Mouse (Mus musculus) neutrophil, adult 5-6 weeks (primary cell): ENCODE data around the gene Stx18. TPM values are rescaled to one million over a fixed set of nuclear protein-coding genes. Genes with fewer than 3 reads are reported as not detected.
A peak's percentile ranks its signal among the peaks of the same experiment; 100 is the strongest.

Source experiments
- ATAC-seq: fragments of 151-379, 151-347 bp; 2 replicates; pipeline ENCODE4 v1.8.0; 2017; ENCODE audit warnings: mild to moderate bottlenecking, moderate TSS enrichment; ENCODE audit not compliant: insufficient number of reproducible peaks, poor library complexity, low FRiP score, severe bottlenecking; ENCODE audit errors: extremely low read depth
- total RNA-seq: library from RNA; stranded (forward); fragments of 200-1000 nt; gene quantifications from 2 replicates; pipeline ENCODE4 v1.2.3, GENCODE M21; 2017

The Stx18 gene
- total RNA-seq, 1 experiment from 2014 or later, result 25.7 TPM

GRCm38 (mm10) chr5:38065454-38065853, 26.9 kb downstream of the Stx18 start:
- ATAC-seq, result no peak

GRCm38 (mm10) chr5:38066606-38067005, 28.1 kb downstream of the Stx18 start:
- ATAC-seq, result no peak

GRCm38 (mm10) chr5:38076326-38076725, 37.8 kb downstream of the Stx18 start:
- ATAC-seq, result no peak

GRCm38 (mm10) chr5:38078575-38078974, 40.0 kb downstream of the Stx18 start:
- ATAC-seq, result no peak

- no peak for ATAC-seq
Observed at GRCm38 (mm10) chr5:38080472-38080871, 41.9 kb downstream of the Stx18 start.

- no peak for ATAC-seq
Observed at GRCm38 (mm10) chr5:38082589-38082988, 44.0 kb downstream of the Stx18 start.

GRCm38 (mm10) chr5:38083362-38083761, 44.8 kb downstream of the Stx18 start:
- ATAC-seq, result no peak

GRCm38 (mm10) chr5:38084616-38085015, 46.1 kb downstream of the Stx18 start:
- ATAC-seq, result no peak

GRCm38 (mm10) chr5:38085561-38086392, 47.2 kb downstream of the Stx18 start:
- peak; percentile 56; the same call in 1 of the 2 replicates for ATAC-seq

- ATAC-seq, result no peak
Observed at GRCm38 (mm10) chr5:38090111-38090510, 51.6 kb downstream of the Stx18 start.

GRCm38 (mm10) chr5:38090581-38090980, 52.0 kb downstream of the Stx18 start:
- ATAC-seq, result no peak

- ATAC-seq, result peak; percentile 60; the same call in 1 of the 2 replicates
Observed at GRCm38 (mm10) chr5:38091046-38091965, 52.8 kb downstream of the Stx18 start.

GRCm38 (mm10) chr5:38091966-38092304, 53.4 kb downstream of the Stx18 start:
- ATAC-seq, result no peak

GRCm38 (mm10) chr5:38094331-38094730, 55.8 kb downstream of the Stx18 start:
- no peak for ATAC-seq

GRCm38 (mm10) chr5:38097501-38098093, 59.1 kb downstream of the Stx18 start:
- no peak for ATAC-seq

GRCm38 (mm10) chr5:38099139-38099676, 60.7 kb downstream of the Stx18 start:
- no peak for ATAC-seq

- no peak for ATAC-seq
Observed at GRCm38 (mm10) chr5:38102945-38103344, 64.4 kb downstream of the Stx18 start.

GRCm38 (mm10) chr5:38106080-38106697, 67.6 kb downstream of the Stx18 start:
- no peak for ATAC-seq

GRCm38 (mm10) chr5:38106807-38107206, 68.3 kb downstream of the Stx18 start:
- ATAC-seq, result no peak
